Mouse (Mus musculus): ENCODE measurements around the gene Il21r. TPM values are rescaled to one million over a fixed set of nuclear protein-coding genes. Genes with fewer than 3 reads are reported as not detected.
A peak's percentile ranks its signal among the peaks of the same experiment; 100 is the strongest.

The Il21r gene
- total RNA-seq, 4 experiments from 2014 or later: 1.4 to 4.2 (median 2.4) TPM

GRCm38 (mm10) chr7:125638376-125638775 is 35.1 kb downstream of the Il21r start:
- no peak for DNase-seq (ENCODE audit: low spot score in 2 of 2)

- DNase-seq (ENCODE audit: low spot score in 2 of 2): peak; percentile 72 to 73
Observed at GRCm38 (mm10) chr7:125638870-125639386, 35.7 kb downstream of the Il21r start.

- no peak for DNase-seq (ENCODE audit: low spot score in 2 of 2)
Observed at GRCm38 (mm10) chr7:125643880-125644279, 40.7 kb downstream of the Il21r start.

- DNase-seq (ENCODE audit: low spot score in 2 of 2): no peak
Observed at GRCm38 (mm10) chr7:125645413-125645812, 42.2 kb downstream of the Il21r start.

- DNase-seq (ENCODE audit: low spot score in 2 of 2): no peak
Observed at GRCm38 (mm10) chr7:125649013-125649412, 45.8 kb downstream of the Il21r start.

GRCm38 (mm10) chr7:125657511-125657910 is 54.3 kb downstream of the Il21r start:
- no peak for DNase-seq (ENCODE audit: low spot score in 2 of 2)

GRCm38 (mm10) chr7:125663654-125664053 is 60.4 kb downstream of the Il21r start:
- no peak for DNase-seq (ENCODE audit: low spot score in 2 of 2)

- no peak for DNase-seq (ENCODE audit: low spot score in 2 of 2)
Observed at GRCm38 (mm10) chr7:125670865-125671264, 67.6 kb downstream of the Il21r start.

- no peak for DNase-seq (ENCODE audit: low spot score in 2 of 2)
Observed at GRCm38 (mm10) chr7:125671396-125671795, 68.2 kb downstream of the Il21r start.

GRCm38 (mm10) chr7:125674916-125675315 is 71.7 kb downstream of the Il21r start:
- DNase-seq (ENCODE audit: low spot score in 2 of 2): peak in 1 of 2 experiments; percentile 57

- DNase-seq (ENCODE audit: low spot score in 2 of 2): no peak
Observed at GRCm38 (mm10) chr7:125678756-125679155, 75.5 kb downstream of the Il21r start.

GRCm38 (mm10) chr7:125679936-125680335 is 76.7 kb downstream of the Il21r start:
- DNase-seq (ENCODE audit: low spot score in 2 of 2): no peak

Other genes with a start within 250 kb of the Il21r start
- gene Kdm8, start 158.8 kb upstream of the Il21r start, total RNA-seq (2022): 1 to 10 TPM; 5.3 to 6.0 (median 5.8) TPM
- gene Nsmce1, start 111.8 kb upstream of the Il21r start, total RNA-seq (2022): 10 to 100 TPM; 14.7 to 17.3 (median 15.9) TPM
- 10 to 100 TPM in 2 of 4 experiments, 1 to 10 TPM in 2; 4.8 to 12.4 (median 8.4) TPM for gene Il4ra, start 51.3 kb upstream of the Il21r start, total RNA-seq (2022)
- 100 to 1,000 TPM in 3 of 4 experiments, 10 to 100 TPM in 1; 98.4 to 122 (median 108) TPM for gene Gtf3c1, start 104.4 kb downstream of the Il21r start, total RNA-seq (2022)
- 10 to 100 TPM; 24.0 to 41.3 (median 37.3) TPM for gene D430042O09Rik, start 104.5 kb downstream of the Il21r start, total RNA-seq (2022)

Data from layer of hippocampus, adult 8-10 months (tissue).